Mouse (Mus musculus) MEL (cell line): ENCODE results near the gene Cpt1c. TPM values are rescaled to one million over a fixed set of nuclear protein-coding genes. Genes with fewer than 3 reads are reported as not detected.

Experiments used
- DNase-seq: peaks from one replicate; pipeline ENCODE4 v3.0.0; 2011; ENCODE audit warnings: low read depth, low spot score
- H3K27ac ChIP-seq: 2 replicates; pipeline ENCODE4 v1.5.1; 2012; ENCODE audit warnings: low read depth, mild to moderate bottlenecking, control low read depth, low read length, moderate library complexity; ENCODE audit not compliant: control insufficient read depth
- H3K27me3 ChIP-seq, 2 experiments: fragments of 150-350 bp in 1 of 2; sonication (generic) in 1 of 2; 2 replicates each; pipeline ENCODE4 v1.6.1; 2012; ENCODE audit warnings: low read length in 2 of 2, mild to moderate bottlenecking in 2 of 2, improper control_type of control experiment in 1 of 2, moderate library complexity in 1 of 2; ENCODE audit not compliant: insufficient read depth in 2 of 2, control insufficient read depth in 1 of 2
- H3K36me3 ChIP-seq, 2 experiments: 2 replicates each; pipeline ENCODE4 v1.6.1; 2012 to 2014; ENCODE audit warnings: low read length in 2 of 2, improper control_type of control experiment in 1 of 2, inconsistent platforms in 1 of 2, mild to moderate bottlenecking in 1 of 2; ENCODE audit not compliant: insufficient read depth in 2 of 2, control insufficient read depth in 1 of 2
- H3K4me1 ChIP-seq, 2 experiments: fragments of 150-350 bp in 1 of 2; sonication (generic) in 1 of 2; 2 replicates each; pipeline ENCODE4 v1.6.1; 2012; ENCODE audit warnings: low read length in 2 of 2, improper control_type of control experiment in 1 of 2, mild to moderate bottlenecking in 1 of 2; ENCODE audit not compliant: insufficient read depth in 2 of 2, control insufficient read depth in 1 of 2
- H3K4me3 ChIP-seq, 2 experiments: fragments of 150-350 bp in 1 of 2; sonication (generic) in 1 of 2; 2 replicates each; pipeline ENCODE4 v1.5.1; 2012; ENCODE audit warnings: low read depth in 2 of 2, low read length in 2 of 2, mild to moderate bottlenecking in 2 of 2, moderate library complexity in 2 of 2, control low read depth in 1 of 2, improper control_type of control experiment in 1 of 2; ENCODE audit not compliant: control insufficient read depth in 1 of 2, insufficient read depth in 1 of 2
- H3K79me2 ChIP-seq: 2 replicates; pipeline ENCODE4 v1.6.1; 2012; ENCODE audit warnings: mild to moderate bottlenecking, low read length, moderate library complexity; ENCODE audit not compliant: control insufficient read depth, poor library complexity, insufficient read depth
- H3K9ac ChIP-seq: 2 replicates; pipeline ENCODE4 v1.6.1; 2012; ENCODE audit warnings: low read depth, mild to moderate bottlenecking, control low read depth, low read length, moderate library complexity; ENCODE audit not compliant: control insufficient read depth, poor library complexity, severe bottlenecking
- H3K9me3 ChIP-seq: fragments of 150-350 bp; sonication (generic); replicated peaks from 2 replicates; pipeline ENCODE4 v1.6.1; 2012; ENCODE audit warnings: mild to moderate bottlenecking, low read length, improper control_type of control experiment, moderate library complexity; ENCODE audit not compliant: insufficient read depth
- BHLHE40 ChIP-seq: IDR thresholded peaks from 2 replicates; pipeline ENCODE4 v1.6.1; 2012; ENCODE audit warnings: low read depth, mild to moderate bottlenecking, inconsistent platforms, low read length, improper control_type of control experiment, borderline replicate concordance
- CHD1 ChIP-seq: IDR thresholded peaks from 2 replicates; pipeline ENCODE4 v1.6.1; 2012; ENCODE audit warnings: low read depth, mild to moderate bottlenecking, inconsistent platforms, low read length, improper control_type of control experiment
- CHD2 ChIP-seq: IDR thresholded peaks from 2 replicates; pipeline ENCODE4 v1.6.1; 2011; ENCODE audit warnings: low read length, improper control_type of control experiment
- CTCF ChIP-seq, 3 experiments: IDR thresholded peaks in 2 of 3; conservative IDR thresholded peaks in 1 of 3; 2 replicates each; pipeline ENCODE4 v1.5.1; 2011 to 2012; ENCODE audit warnings: low read length in 3 of 3, low read depth in 2 of 3, mild to moderate bottlenecking in 2 of 3, improper control_type of control experiment in 1 of 3, inconsistent platforms in 1 of 3, mixed read lengths in 1 of 3, moderate library complexity in 1 of 3; ENCODE audit not compliant: control insufficient read depth in 1 of 3, insufficient read depth in 1 of 3, poor library complexity in 1 of 3, severe bottlenecking in 1 of 3
- E2F4 ChIP-seq: IDR thresholded peaks from 2 replicates; pipeline ENCODE4 v1.6.1; 2011; ENCODE audit warnings: low read depth, low read length, improper control_type of control experiment, borderline replicate concordance
- EP300 ChIP-seq, 2 experiments: IDR thresholded peaks; 2 replicates each; pipeline ENCODE4 v1.6.1; 2011; ENCODE audit warnings: improper control_type of control experiment in 2 of 2, low read length in 2 of 2, low read depth in 1 of 2, mild to moderate bottlenecking in 1 of 2
- ETS1 ChIP-seq: IDR thresholded peaks from 2 replicates; pipeline ENCODE4 v1.6.1; 2012; ENCODE audit warnings: low read depth, mild to moderate bottlenecking, inconsistent platforms, low read length, improper control_type of control experiment, moderate library complexity
- KAT2A ChIP-seq: conservative IDR thresholded peaks from 2 replicates; pipeline ENCODE4 v1.6.1; 2012; ENCODE audit warnings: low read depth, low read length, improper control_type of control experiment, inconsistent platforms
- MAFK ChIP-seq: IDR thresholded peaks from 2 replicates; pipeline ENCODE4 v1.6.1; 2011; ENCODE audit warnings: low read depth, mild to moderate bottlenecking, low read length, improper control_type of control experiment, borderline replicate concordance
- MXI1 ChIP-seq: IDR thresholded peaks from 2 replicates; pipeline ENCODE4 v1.6.1; 2011; ENCODE audit warnings: mild to moderate bottlenecking, low read depth, low read length, improper control_type of control experiment
- MYB ChIP-seq: IDR thresholded peaks from 2 replicates; pipeline ENCODE4 v1.6.1; 2011; ENCODE audit warnings: mild to moderate bottlenecking, low read depth, low read length, improper control_type of control experiment
- NELFE ChIP-seq: IDR thresholded peaks from 2 replicates; pipeline ENCODE4 v1.6.1; 2011; ENCODE audit warnings: low read depth, low read length, improper control_type of control experiment
- NRF1 ChIP-seq: IDR thresholded peaks from 2 replicates; pipeline ENCODE4 v1.6.1; 2014; ENCODE audit warnings: low read depth, mild to moderate bottlenecking, inconsistent platforms, low read length, improper control_type of control experiment, moderate library complexity; ENCODE audit not compliant: poor library complexity, insufficient read depth, severe bottlenecking
- RAD21 ChIP-seq: IDR thresholded peaks from 2 replicates; pipeline ENCODE4 v1.6.1; 2011; ENCODE audit warnings: mild to moderate bottlenecking, low read depth, low read length, improper control_type of control experiment
- RCOR1 ChIP-seq: IDR thresholded peaks from 2 replicates; pipeline ENCODE4 v1.6.1; 2012; ENCODE audit warnings: low read depth, mild to moderate bottlenecking, inconsistent platforms, low read length, improper control_type of control experiment
- SIN3A ChIP-seq: IDR thresholded peaks from 2 replicates; pipeline ENCODE4 v1.6.1; 2012; ENCODE audit warnings: low read length, improper control_type of control experiment, inconsistent platforms
- SMC3 ChIP-seq: IDR thresholded peaks from 2 replicates; pipeline ENCODE4 v1.6.1; 2011; ENCODE audit warnings: low read depth, low read length, improper control_type of control experiment
- USF1 ChIP-seq: IDR thresholded peaks from 2 replicates; pipeline ENCODE4 v1.6.1; 2014; ENCODE audit warnings: low read depth, mild to moderate bottlenecking, inconsistent platforms, low read length, improper control_type of control experiment, moderate library complexity
- ZC3H11A ChIP-seq: IDR thresholded peaks from 2 replicates; pipeline ENCODE4 v1.6.1; 2012; ENCODE audit warnings: low read depth, mild to moderate bottlenecking, inconsistent platforms, low read length, improper control_type of control experiment
- ZKSCAN1 ChIP-seq: IDR thresholded peaks from 2 replicates; pipeline ENCODE4 v1.6.1; 2012; ENCODE audit warnings: low read depth, mild to moderate bottlenecking, inconsistent platforms, low read length, improper control_type of control experiment, moderate library complexity
- ZMIZ1 ChIP-seq: IDR thresholded peaks from 2 replicates; pipeline ENCODE4 v1.6.1; 2012; ENCODE audit warnings: low read depth, mild to moderate bottlenecking, inconsistent platforms, low read length, improper control_type of control experiment, moderate library complexity
- ZNF384 ChIP-seq: IDR thresholded peaks from 2 replicates; pipeline ENCODE4 v1.6.1; 2012; ENCODE audit warnings: low read depth, mild to moderate bottlenecking, inconsistent platforms, low read length, improper control_type of control experiment
- polyA plus RNA-seq, 2 experiments: library from polyadenylated mRNA; stranded (reverse) in 1 of 2; unstranded in 1 of 2; fragments of >175 nt in 1 of 2; fragments of >200 nt in 1 of 2; gene quantifications; 2 replicates each; pipeline versions ENCODE4 v1.2.1 to v1.2.4; 2012; ENCODE audit warnings: low replicate concordance in 2 of 2, low read depth in 1 of 2; ENCODE audit not compliant: insufficient read length in 2 of 2, insufficient read depth in 1 of 2, missing spikeins in 1 of 2
- total RNA-seq: library from RNA; depleted of rRNA; stranded (reverse); fragments of 300-350 nt; gene quantifications from 2 replicates; pipeline ENCODE4 v1.2.3, GENCODE M21; 2012

Cpt1c gene
- total and polyA plus RNA-seq, 3 experiments = 0.35 to 0.81 TPM; not detected in 1

DNA sequence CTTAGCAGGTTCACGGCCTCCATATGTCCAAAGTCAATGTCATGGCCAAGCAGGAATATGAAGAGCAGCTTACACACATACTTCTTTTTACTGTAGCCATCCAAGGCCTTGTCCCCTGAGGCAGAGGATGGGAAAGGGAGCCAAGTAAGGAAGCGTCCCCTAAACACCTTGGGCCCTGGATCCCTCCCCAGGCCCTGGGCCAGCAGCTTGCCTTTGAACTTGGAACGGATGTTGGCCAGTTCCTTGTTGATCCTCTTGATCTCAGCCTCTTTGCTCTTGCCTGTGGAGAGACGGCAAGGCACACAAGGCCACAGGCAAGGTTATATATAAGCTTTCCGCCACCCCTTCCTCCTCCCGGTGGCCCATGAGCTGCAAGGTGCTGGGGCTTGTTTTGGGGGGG lies 58.5 kb downstream of the Cpt1c start:
- Histone ChIP-seq H3K4me3 (no peak overlapping the region), H3K27me3 (no peaks in the 10 kb centered on the region), H3K4me1 (no peaks in the 10 kb centered on the region), H3K9me3 (no peaks in the 10 kb centered on the region), H3K27ac (no peak overlapping the region), H3K36me3 (peaks cover 0 to 3% of the 10 kb centered on the region in 2 experiments; a peak in 2 of 4 replicates), H3K9ac (no peak overlapping the region), H3K79me2 (no peaks in the 10 kb centered on the region)
- TF ChIP-seq SIN3A = no peak
- no peak for TF ChIP-seq NRF1
- TF ChIP-seq MXI1 = no peak
- no peak for TF ChIP-seq CHD2
- TF ChIP-seq NELFE = no peak
- TF ChIP-seq E2F4 = no peak
- TF ChIP-seq BHLHE40 = no peak
- TF ChIP-seq CHD1 = no peak
- TF ChIP-seq ZNF384 = no peak
- no peak for TF ChIP-seq KAT2A
- TF ChIP-seq USF1 = no peak
- no peak for TF ChIP-seq ZKSCAN1
- no peak for TF ChIP-seq RCOR1
- TF ChIP-seq CTCF (IDR thresholded peaks at IDR 0.05 in 2 of 3, conservative IDR thresholded peaks at IDR 0.05 in 1 of 3; ENCODE audit: control insufficient read depth in 1 of 3, insufficient read depth in 1 of 3, low read depth in 2 of 3, low read length in 3 of 3, poor library complexity in 1 of 3, severe bottlenecking in 1 of 3) = no peak
- TF ChIP-seq ZMIZ1 = no peak
- no peak for TF ChIP-seq RAD21
- no peak for DNase-seq

DNA sequence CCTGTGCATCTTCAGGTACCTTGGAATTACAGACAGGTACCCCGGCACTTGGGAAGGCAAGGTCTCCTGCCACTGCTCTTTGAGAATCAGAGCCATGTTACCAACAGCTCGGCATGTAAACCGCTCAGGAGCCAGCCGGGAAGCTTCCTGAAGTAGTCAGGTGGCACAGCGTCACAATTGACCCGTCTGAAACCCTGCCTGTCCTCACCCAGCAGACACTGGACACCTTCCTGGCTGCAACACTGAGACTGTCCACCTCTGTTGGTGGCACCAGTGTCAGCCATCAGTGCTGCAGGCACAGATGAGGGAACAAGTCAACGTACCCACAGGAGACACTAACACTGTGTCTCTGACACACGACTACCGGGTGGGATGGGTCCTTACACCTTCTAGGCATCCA lies 59.3 kb downstream of the Cpt1c start:
- H3K4me1 ChIP-seq = no peaks in the 10 kb centered on the region
- H3K4me3 ChIP-seq = no peak overlapping the region
- no peak for DNase-seq
- no peak for TF ChIP-seq RAD21
- TF ChIP-seq CTCF (IDR thresholded peaks at IDR 0.05 in 2 of 3, conservative IDR thresholded peaks at IDR 0.05 in 1 of 3; ENCODE audit: control insufficient read depth in 1 of 3, insufficient read depth in 1 of 3, low read depth in 2 of 3, low read length in 3 of 3, poor library complexity in 1 of 3, severe bottlenecking in 1 of 3) = no peak
- no peak for TF ChIP-seq MAFK
- no peak for TF ChIP-seq ETS1
- TF ChIP-seq SIN3A = no peak
- TF ChIP-seq ZKSCAN1 = no peak
- TF ChIP-seq MYB = no peak
- TF ChIP-seq SMC3 = no peak
- no peak for TF ChIP-seq EP300 (IDR thresholded peaks at IDR 0.05; ENCODE audit: low read depth in 1 of 2, low read length in 2 of 2)
- no peak for TF ChIP-seq ZMIZ1
- TF ChIP-seq ZC3H11A = no peak
- no peak for TF ChIP-seq KAT2A
- TF ChIP-seq MXI1 = no peak
- no peaks in the 10 kb centered on the region for H3K9me3 ChIP-seq
- peaks cover 0 to 1% of the 10 kb centered on the region in 2 experiments; a peak in 2 of 4 replicates for H3K36me3 ChIP-seq
- H3K9ac ChIP-seq = no peak overlapping the region
- no peak overlapping the region for H3K27ac ChIP-seq
- H3K27me3 ChIP-seq = no peaks in the 10 kb centered on the region
- H3K79me2 ChIP-seq = no peaks in the 10 kb centered on the region
